Mouse (Mus musculus): ENCODE results near the gene Upp2.

DNA sequence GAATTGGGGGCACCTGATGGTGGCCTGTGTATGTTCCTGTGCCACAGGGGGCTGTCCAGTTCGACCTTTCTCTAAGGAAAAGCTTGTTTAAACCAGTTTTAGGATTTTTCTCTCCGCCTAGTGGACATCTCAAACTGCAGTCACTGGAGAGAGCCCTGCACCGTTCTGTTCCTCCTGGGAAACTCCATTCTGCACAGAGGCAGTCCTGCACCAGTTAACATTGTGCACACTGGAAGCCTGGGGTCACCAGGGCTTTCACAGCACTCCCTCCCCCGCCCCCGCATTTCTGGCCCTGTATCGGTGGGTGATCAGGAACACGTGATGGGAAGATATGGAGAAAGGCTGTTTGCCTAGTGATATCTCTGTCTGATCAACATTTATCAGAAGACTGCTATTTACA, 133.3 kb downstream of the Upp2 start:
- no peak for TF ChIP-seq TAL1 (conservative IDR thresholded peaks at IDR 0.05; ENCODE audit: low read depth, low read length)
- TF ChIP-seq CTCF (IDR thresholded peaks at IDR 0.05; ENCODE audit: low read depth, low read length), result no peak
